Mouse (Mus musculus) midbrain, embryonic 15.5 days (tissue): Measurements from ENCODE around the gene Tube1. TPM values are rescaled to one million over a fixed set of nuclear protein-coding genes. Genes with fewer than 3 reads are reported as not detected.
"Not testable (repeated sequence)": the region's sequence is repeated elsewhere in the genome, so short reads cannot be mapped to it uniquely, and the experiment has no call there.

Experiments
- ATAC-seq: fragments of 200-750 bp; cut with Nextera tagmentation; replicated peaks from 2 replicates; pipeline ENCODE4 v1.8.0; 2017; ENCODE audit warnings: moderate TSS enrichment
- H3K27ac ChIP-seq: fragments of 300-500 bp; sonication (generic); 2 replicates; pipeline ENCODE4 v1.5.1; 2015; ENCODE audit warnings: mild to moderate bottlenecking, inconsistent platforms
- H3K27me3 ChIP-seq: fragments of 300-500 bp; sonication (generic); replicated peaks from 2 replicates; pipeline ENCODE4 v1.6.1; 2015; ENCODE audit warnings: inconsistent platforms
- H3K36me3 ChIP-seq: fragments of 300-500 bp; sonication (generic); replicated peaks from 2 replicates; pipeline ENCODE4 v1.6.1; 2015; ENCODE audit warnings: inconsistent platforms
- H3K4me1 ChIP-seq: fragments of 300-500 bp; sonication (generic); 2 replicates; pipeline ENCODE4 v1.6.1; 2015; ENCODE audit warnings: inconsistent platforms
- H3K4me2 ChIP-seq: fragments of 300-500 bp; sonication (generic); 2 replicates; pipeline ENCODE4 v1.6.1; 2015; ENCODE audit warnings: inconsistent platforms, mild to moderate bottlenecking, moderate library complexity
- H3K4me3 ChIP-seq: fragments of 300-500 bp; sonication (generic); 2 replicates; pipeline ENCODE4 v1.5.1; 2015; ENCODE audit warnings: mild to moderate bottlenecking, inconsistent platforms
- H3K9ac ChIP-seq: fragments of 300-500 bp; sonication (generic); 2 replicates; pipeline ENCODE4 v1.6.1; 2015; ENCODE audit warnings: mild to moderate bottlenecking, inconsistent platforms
- H3K9me3 ChIP-seq: fragments of 300-500 bp; sonication (generic); 2 replicates; pipeline ENCODE4 v1.6.1; 2016; ENCODE audit warnings: inconsistent platforms
- WGBS: fragments of 180-500 bp; shearing (Covaris S2); methylation state at CpG from one replicate; pipeline ENCODE4 v1.1.7; 2015; ENCODE audit warnings: mixed read lengths; 5-methylcytosine and 5-hydroxymethylcytosine counted together
- polyA plus RNA-seq: library from polyadenylated mRNA; unstranded; fragments of >200 nt; fragmentation: Nextera tagmentation; extraction: Ambion mirVana; gene quantifications from 2 replicates; pipeline ENCODE4 v1.2.1, GENCODE M21; 2015

The Tube1 gene
- polyA plus RNA-seq, 1 experiment from 2014 or later = 9.2 TPM

DNA sequence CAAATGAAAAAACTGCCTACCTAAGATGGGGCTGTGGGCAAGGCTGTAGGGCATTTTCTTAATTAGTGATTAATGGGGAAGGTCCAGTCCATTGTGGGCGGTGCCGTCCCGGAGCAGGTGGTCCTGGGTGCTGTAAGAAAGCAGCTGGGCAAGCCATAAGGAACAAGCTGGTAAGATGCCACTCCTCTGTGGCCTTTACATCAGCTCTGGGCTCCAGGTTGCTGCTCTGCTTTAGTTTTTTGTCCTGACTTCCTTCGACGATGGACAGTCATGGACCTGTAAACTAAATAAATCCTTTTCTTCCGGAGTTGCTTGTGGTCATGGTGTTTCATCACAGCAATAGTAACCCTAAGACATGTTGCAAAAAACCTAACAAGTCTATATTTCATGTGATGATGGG is 36.9 kb downstream of the Tube1 start:
- Histone ChIP-seq H3K36me3 (no peaks in the 10 kb centered on the region), H3K4me1 (peaks cover 42% of the 10 kb centered on the region), H3K4me3 (peak overlapping the region; percentile 15), H3K9me3 (no peaks in the 10 kb centered on the region), H3K27me3 (no peaks in the 10 kb centered on the region), H3K27ac (peak overlapping the region; percentile 97), H3K9ac (peak overlapping the region; percentile 21; the same call in 1 of the 2 replicates), H3K4me2 (peak overlapping the region; percentile 72)
- peak; percentile 9 for ATAC-seq
- WGBS = 10% methylated on average over 6 of the region's 6 CpGs

DNA sequence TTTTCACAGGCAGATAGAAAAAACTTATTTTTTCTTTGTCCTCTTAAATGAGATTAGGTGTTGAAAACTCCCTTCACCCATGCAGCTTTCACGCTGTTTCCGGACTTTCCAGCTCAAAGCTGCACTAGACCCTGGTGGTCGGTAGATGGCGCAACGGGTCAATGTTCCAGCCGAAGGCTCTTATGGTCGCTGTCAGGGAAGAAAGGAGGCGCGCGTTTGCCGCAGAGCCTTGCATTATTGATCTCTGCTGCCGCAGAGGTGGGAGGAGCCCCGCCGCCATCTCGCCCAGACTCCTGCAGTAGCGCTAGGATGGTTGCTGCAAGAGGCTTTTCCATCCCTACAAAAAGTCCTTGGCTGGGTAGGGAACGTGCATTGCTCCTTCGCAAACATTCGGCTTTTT is 37.4 kb downstream of the Tube1 start:
- peak overlapping the region; percentile 43 for H3K4me3 ChIP-seq
- H3K4me1 ChIP-seq = peaks cover 38% of the 10 kb centered on the region
- H3K27me3 ChIP-seq = no peaks in the 10 kb centered on the region
- no peaks in the 10 kb centered on the region for H3K36me3 ChIP-seq
- peak overlapping the region; percentile 72 for H3K4me2 ChIP-seq
- peak overlapping the region; percentile 63 for H3K9ac ChIP-seq
- no peaks in the 10 kb centered on the region for H3K9me3 ChIP-seq
- WGBS = under 1% methylated on average over 19 of the region's 19 CpGs
- peak; percentile 95 for ATAC-seq
- peak overlapping the region; percentile 97 for H3K27ac ChIP-seq

DNA sequence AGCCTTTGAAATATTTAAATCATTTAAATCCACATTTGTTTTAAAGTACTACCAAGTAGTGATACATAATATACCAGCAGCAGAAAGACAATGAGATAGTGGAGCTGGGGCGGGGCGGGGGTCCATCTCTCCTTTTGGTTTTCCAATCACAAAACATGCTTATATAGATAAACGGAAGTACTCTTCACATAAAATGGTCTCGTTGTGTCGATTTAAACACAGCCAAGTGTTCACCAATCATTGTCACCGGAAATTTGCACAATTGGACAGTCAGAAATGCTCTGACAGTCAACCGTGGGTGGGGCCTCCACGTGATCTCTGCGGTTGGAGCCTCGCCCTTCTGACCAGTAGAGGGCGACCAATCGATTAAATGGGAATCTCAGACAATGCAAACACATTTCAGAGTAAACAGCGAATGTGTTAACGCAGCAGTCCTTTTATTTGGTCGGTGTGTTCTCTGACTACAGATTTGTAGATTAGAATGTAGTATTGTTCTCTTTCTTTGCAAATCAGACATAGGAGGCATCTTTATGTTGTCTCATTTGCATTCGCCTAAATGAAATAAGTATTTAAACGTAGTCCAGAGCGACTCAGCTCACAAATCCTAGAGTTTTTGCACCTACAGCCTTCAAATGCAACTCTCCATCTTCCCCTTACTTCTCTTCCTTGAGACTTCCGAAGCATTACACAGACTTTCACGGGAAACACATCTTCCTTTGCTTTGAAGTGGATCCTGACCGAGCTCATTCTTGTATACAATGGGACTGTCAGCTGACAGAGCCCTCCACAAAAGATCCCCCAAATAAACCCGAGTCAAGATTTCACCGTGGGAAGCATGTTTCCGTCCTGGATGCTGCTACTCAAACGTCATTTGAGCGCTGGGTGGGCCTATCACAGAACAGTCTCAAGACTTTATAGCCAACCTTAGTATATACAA is 38.1 kb downstream of the Tube1 start:
- H3K27me3 ChIP-seq = no peaks in the 10 kb centered on the region
- 5% methylated on average over 26 of the region's 26 CpGs for WGBS
- peak overlapping the region; percentile 72 for H3K4me2 ChIP-seq
- no peaks in the 10 kb centered on the region for H3K9me3 ChIP-seq
- ATAC-seq = peak; percentile 89
- H3K4me1 ChIP-seq = peaks cover 31% of the 10 kb centered on the region
- H3K27ac ChIP-seq = peak overlapping the region; percentile 97
- peak overlapping the region; percentile 43 for H3K4me3 ChIP-seq
- peak overlapping the region; percentile 63 for H3K9ac ChIP-seq
- no peaks in the 10 kb centered on the region for H3K36me3 ChIP-seq

DNA sequence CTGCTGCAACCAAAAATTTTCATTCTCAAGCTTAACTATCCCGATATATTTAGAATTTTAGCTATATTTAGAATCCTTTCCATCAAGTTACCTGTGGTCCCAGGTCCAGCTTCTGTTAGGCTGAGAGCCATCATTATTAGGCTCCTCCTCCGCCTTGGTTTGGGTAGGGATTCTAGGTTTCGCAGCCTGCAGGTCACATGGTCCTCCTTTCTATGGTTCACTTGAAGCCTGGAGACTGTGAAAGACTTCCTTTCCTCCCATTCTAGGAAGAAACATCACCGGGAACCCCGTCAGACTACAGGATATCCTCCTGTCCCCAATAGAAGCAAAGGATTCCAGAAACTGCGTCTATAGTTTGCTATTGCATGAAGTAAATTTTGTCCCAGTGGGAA is 38.8 kb downstream of the Tube1 start:
- Histone ChIP-seq H3K4me3 (peak overlapping the region; percentile 43; the same call in 1 of the 2 replicates), H3K36me3 (no peaks in the 10 kb centered on the region), H3K4me2 (peak overlapping the region; percentile 72), H3K27ac (peak overlapping the region; percentile 97), H3K9me3 (no peaks in the 10 kb centered on the region), H3K27me3 (no peaks in the 10 kb centered on the region), H3K4me1 (peaks cover 29% of the 10 kb centered on the region), H3K9ac (peak overlapping the region; percentile 20; the same call in 1 of the 2 replicates)
- ATAC-seq = no peak
- 70% methylated on average over 6 of the region's 6 CpGs for WGBS

DNA sequence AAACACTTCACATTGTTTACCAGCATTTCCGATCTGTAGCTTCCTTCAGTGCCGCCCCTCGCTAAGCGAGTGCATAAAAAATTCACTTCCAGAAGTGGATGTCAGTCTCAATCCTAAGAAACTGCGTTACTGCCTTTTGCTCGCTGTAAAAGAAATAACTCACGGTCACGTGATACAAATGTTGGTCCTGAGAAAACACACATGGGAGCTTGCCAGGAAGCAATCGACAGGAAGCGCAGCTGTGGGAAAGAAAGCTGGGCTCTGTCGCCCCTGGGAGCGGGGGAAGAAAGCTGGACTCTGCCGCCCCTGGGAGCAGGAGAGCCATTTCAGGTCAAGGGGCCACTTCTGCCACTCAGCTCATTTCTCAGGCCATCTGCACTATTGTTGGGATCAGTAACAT is 39.3 kb downstream of the Tube1 start:
- Histone ChIP-seq H3K36me3 (no peaks in the 10 kb centered on the region), H3K4me3 (no peak overlapping the region), H3K9me3 (no peaks in the 10 kb centered on the region), H3K9ac (no peak overlapping the region), H3K27ac (peak overlapping the region; percentile 97), H3K27me3 (no peaks in the 10 kb centered on the region), H3K4me1 (peaks cover 29% of the 10 kb centered on the region), H3K4me2 (peak overlapping the region; percentile 72)
- 37% methylated on average over 13 of the region's 13 CpGs for WGBS
- no peak for ATAC-seq

DNA sequence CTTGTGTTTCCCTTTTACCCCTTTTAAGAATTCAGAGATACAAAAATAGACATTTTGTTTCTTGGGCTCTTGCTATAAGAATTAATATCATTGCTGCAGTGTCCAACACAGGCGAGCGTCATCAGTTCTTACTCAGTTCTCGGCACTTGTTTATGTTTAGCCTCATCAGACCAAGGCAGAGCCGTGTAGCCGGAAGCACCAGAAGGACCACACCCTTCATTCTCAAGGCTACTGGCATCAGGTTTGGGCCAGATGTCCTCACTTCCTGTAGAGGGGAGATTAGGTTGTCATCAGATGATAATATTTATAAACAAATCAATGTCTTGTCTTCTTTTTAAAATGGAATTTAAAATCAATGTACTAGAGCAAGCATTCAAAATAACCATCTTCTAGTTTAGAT is 43.2 kb downstream of the Tube1 start:
- peaks cover 18% of the 10 kb centered on the region for H3K4me1 ChIP-seq
- no peaks in the 10 kb centered on the region for H3K36me3 ChIP-seq
- H3K4me3 ChIP-seq = no peak overlapping the region
- H3K27ac ChIP-seq = no peak overlapping the region
- no peak for ATAC-seq
- no peaks in the 10 kb centered on the region for H3K9me3 ChIP-seq
- 88% methylated on average over 5 of the region's 5 CpGs for WGBS
- H3K27me3 ChIP-seq = no peaks in the 10 kb centered on the region
- H3K4me2 ChIP-seq = no peak overlapping the region
- H3K9ac ChIP-seq = no peak overlapping the region

DNA sequence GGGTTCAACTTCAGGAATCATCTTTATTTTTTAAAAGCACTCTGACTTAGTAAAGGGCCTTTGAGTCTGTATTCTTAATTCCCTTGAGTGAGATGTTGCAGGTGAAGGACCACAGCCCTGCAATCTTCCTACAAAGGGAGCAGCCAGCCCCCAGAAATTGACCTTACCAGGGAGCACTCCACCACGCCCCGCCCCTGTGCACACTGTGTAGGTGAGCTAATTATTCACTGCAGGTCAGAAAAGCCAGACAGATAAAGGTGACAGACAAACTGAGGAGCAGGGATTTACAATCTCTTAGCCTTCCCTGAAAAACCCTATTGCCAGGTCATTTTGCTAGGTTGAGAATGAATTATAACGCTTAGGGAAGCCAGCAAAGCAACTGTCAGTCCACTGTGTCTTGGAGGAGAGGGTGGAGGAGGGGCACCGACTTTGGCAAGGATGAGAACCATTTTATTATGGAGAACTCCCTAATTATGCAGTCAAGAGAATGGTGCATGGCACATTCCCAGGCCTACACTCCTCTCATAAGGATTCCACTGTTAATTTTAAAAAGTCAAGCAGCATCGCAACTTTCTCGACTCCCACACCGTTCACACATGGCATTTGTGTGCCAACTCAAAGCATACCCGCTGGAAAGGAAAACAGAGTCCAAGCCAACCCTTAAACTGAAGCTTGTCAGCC is 51.2 kb downstream of the Tube1 start:
- Histone ChIP-seq H3K9me3 (no peaks in the 10 kb centered on the region), H3K4me3 (no peak overlapping the region), H3K4me1 (peaks cover 3% of the 10 kb centered on the region; the same call in 1 of the 2 replicates), H3K27me3 (no peaks in the 10 kb centered on the region), H3K36me3 (no peaks in the 10 kb centered on the region), H3K4me2 (no peak overlapping the region), H3K27ac (0 out of 2 replicates have a peak overlapping the region, but pooled peaks have one; percentile 12), H3K9ac (no peak overlapping the region)
- 79% methylated on average over 8 of the region's 8 CpGs for WGBS
- 0 out of 2 replicates have a peak, but pooled peaks have one; percentile 48 for ATAC-seq

DNA sequence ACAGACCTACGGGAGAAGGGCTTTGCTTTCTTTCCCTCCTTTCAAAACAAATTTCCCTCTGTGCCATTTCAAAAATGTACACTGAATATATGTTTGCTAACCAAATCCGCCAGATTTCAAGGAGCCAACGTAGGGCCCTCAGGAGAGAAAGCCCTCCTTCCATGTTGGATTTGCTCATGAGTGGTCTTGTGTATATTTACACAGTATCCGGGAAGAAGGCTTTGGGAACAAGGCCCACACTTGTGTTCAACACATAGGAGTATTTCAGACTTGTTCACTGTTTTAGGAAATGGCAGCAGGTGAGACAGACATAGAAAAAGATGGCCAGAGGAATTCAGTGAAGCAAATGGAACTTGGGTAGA is 51.8 kb downstream of the Tube1 start:
- no peak for ATAC-seq
- Histone ChIP-seq H3K9me3 (no peaks in the 10 kb centered on the region), H3K27ac (no peak overlapping the region), H3K4me3 (no peak overlapping the region), H3K4me2 (no peak overlapping the region), H3K27me3 (no peaks in the 10 kb centered on the region), H3K9ac (no peak overlapping the region), H3K36me3 (no peaks in the 10 kb centered on the region), H3K4me1 (peaks cover 3% of the 10 kb centered on the region; the same call in 1 of the 2 replicates)
- 82% methylated on average over 4 of the region's 4 CpGs for WGBS

DNA sequence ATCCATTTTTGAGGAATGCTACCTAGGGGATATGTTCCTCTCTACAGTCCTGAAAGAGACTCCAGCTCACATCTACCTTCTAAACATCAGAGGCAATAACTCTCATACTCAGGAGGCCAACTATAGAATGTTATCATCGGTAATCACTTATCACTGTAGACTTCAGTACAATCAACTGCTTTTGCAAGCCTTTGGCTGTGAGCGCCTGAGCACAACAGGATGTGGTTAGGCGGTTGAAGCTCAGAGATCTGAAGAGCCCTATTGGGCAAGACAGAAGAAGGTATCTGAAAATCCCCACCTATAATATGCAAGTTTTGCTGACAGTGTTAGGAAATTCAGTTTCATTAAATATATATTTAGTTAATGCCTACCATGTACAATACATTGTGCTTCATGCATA is 58.9 kb downstream of the Tube1 start:
- Histone ChIP-seq H3K4me2 (no peak overlapping the region), H3K36me3 (no peaks in the 10 kb centered on the region), H3K9me3 (no peaks in the 10 kb centered on the region), H3K4me3 (no peak overlapping the region), H3K27me3 (no peaks in the 10 kb centered on the region), H3K27ac (no peak overlapping the region), H3K4me1 (no peaks in the 10 kb centered on the region), H3K9ac (no peak overlapping the region)
- WGBS = 98% methylated on average over 3 of the region's 3 CpGs
- no peak for ATAC-seq

DNA sequence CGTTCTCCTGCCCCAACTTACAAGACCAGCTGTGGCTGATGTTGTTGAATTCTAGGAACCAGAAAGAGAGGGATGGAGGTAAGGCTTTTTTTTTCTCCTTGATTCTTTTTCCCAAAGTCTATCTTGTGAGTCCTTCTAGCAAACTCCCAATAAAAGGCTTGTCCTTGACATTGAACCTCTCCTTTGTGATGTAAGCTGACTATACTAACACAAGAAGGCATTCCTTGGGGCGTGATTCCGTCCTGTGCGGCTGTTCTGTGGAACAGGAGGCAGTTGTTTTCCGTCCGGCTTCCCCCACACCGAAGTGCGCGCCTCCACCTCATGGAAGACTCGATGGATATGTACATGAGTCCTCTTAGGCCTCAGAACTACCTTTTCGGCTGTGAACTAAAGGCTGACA is 64.4 kb downstream of the Tube1 start:
- H3K36me3 ChIP-seq, H3K9me3 ChIP-seq, H3K4me1 ChIP-seq, ATAC-seq, H3K4me2 ChIP-seq, H3K27me3 ChIP-seq, H3K27ac ChIP-seq, H3K4me3 ChIP-seq, H3K9ac ChIP-seq: not testable (repeated sequence)
- WGBS = 92% methylated on average over 11 of the region's 11 CpGs
